Mouse (Mus musculus): ENCODE data around the gene Cox6b1. TPM values are rescaled to one million over a fixed set of nuclear protein-coding genes. Genes with fewer than 3 reads are reported as not detected.
A peak's percentile ranks its signal among the peaks of the same experiment; 100 is the strongest.

Cox6b1 gene
- total and polyA plus RNA-seq, 3 experiments = 1,860 to 4,696 (median 4,061) TPM

DNA sequence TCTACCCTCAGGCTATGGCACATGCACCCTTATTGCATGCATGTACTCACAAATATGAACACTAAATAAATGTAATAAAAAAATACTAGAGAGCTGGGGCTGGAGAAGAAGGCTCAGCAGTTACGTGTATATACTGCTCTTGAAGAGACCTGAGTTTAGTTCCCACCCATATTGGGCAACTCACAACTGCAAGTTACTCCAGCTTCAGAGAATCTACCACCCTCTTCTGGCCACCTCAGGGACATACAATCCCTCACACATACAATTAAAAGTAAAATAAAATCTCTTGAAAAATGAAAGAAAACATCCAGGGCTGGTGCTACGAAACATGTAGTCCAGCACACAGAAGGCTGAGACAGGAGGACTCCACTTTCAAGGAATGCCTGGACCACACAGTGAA is 11.5 kb downstream of the Cox6b1 start:
- peaks cover under 1% of the 10 kb centered on the region; the same call in 1 of the 2 replicates for H3K36me3 ChIP-seq (ENCODE audit: control insufficient read depth, insufficient read depth, low read length)
- intact Hi-C loops (cut with DNase I) = no loop called here
- WGBS = 72% methylated on average over 2 of the region's 2 CpGs

DNA sequence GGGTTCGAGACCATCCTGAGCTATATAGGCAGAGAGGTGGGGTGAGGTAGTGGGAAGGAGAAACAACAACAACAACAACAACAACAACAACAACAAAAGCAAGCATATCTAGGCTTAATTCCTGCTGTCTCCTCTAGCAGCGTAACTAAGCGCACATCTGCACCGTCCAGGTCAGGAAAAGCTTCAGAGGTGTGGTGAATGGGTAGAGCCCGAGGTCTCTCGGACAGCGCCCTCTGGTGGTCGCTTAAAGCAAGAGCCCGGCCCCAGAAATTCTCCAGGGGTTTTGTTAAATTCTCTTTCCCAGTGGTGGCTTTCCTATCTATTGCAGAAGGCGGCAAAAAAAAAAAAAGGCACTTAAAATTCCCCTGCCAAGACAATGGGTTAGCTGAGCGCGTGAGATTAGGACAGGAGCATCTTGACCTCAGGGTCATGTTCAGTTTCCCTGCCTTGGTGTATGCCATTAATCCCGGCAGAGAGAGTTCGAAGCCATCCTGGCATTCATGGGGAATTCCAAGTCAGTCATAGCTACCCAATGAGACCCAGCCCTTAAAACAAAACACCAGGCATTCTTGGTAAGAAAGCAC is 12.3 kb downstream of the Cox6b1 start:
- H3K36me3 ChIP-seq (ENCODE audit: control insufficient read depth, insufficient read depth, low read length) = no peaks in the 10 kb centered on the region
- intact Hi-C loops (cut with DNase I) = loop anchor here (1.0 kb wide), 1 partner anchor 24 kb away; no protein-coding TSS in a partner anchor

More for the DNA sequence above, 11.5 kb downstream of the Cox6b1 start:
- no peaks in the 10 kb centered on the region for H3K79me2 ChIP-seq (replicated peaks; ENCODE audit: control insufficient read depth, insufficient read depth, low read length)
- H3K4me1 ChIP-seq (ENCODE audit: control insufficient read depth, insufficient read depth, low read length) = no peaks in the 10 kb centered on the region
- TF ChIP-seq CTCF (IDR thresholded peaks at IDR 0.05) (peak; percentile 32; the same call in 1 of the 2 replicates), POLR2A (IDR thresholded peaks at IDR 0.05; ENCODE audit: insufficient read depth, low read depth, low read length) (no peak)
- H3K27me3 ChIP-seq (ENCODE audit: control insufficient read depth, insufficient read depth, low read length) = no peaks in the 10 kb centered on the region
- H3K4me3 ChIP-seq = no peak overlapping the region
- no peak overlapping the region for H3K9ac ChIP-seq (ENCODE audit: low read depth, low read length)
- H3K27ac ChIP-seq = no peak overlapping the region
- no peak for DNase-seq

DNA sequence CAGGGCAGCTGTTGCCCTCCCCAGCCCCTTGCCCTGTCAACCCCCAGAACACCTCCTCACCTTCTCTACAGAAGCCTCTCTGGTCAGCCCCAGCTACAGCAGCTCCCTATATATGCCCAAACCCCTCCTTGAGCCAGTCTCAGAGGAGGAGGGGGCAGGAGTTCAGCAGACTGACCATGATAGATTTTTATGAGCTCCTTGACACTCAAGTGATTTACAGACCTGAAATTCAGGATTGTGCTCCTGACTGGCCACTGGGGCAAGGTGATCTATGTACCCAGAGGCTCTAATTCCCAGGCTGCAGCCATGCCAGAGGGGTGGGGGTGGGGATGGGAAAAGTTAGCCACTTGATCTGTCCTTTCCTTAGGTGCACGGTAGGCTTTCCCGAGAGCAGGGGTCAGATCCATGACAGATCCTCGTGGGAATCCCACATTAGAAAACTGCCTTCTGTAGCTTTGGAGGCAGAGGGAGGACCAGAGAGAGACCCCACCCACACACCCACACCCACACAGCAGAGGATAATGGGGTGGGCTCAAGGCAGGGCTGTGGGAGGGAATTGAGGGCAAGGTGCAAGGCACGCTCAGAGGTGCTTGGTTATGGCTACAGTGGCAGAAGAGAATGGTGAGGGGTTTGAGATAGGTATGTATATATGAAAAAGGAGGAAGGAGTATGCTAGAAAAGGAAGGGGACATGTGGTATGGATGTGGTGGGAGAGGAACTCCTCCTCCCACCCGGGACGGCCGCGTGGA is 13.1 kb downstream of the Cox6b1 start, which contains the start of gene Upk1a:
Gene Upk1a (minus strand): TSS at position 194 of the 749 bp plus-strand sequence.
- intact Hi-C loops (cut with DNase I) = loop anchor here (1.0 kb wide), 1 partner anchor 24 kb away; no protein-coding TSS in a partner anchor
- WGBS = 77% methylated on average over 8 of the region's 8 CpGs

More for the DNA sequence above, 12.3 kb downstream of the Cox6b1 start:
- 15% methylated on average over 14 of the region's 14 CpGs for WGBS
- Histone ChIP-seq H3K27me3 (ENCODE audit: control insufficient read depth, insufficient read depth, low read length) (no peaks in the 10 kb centered on the region), H3K79me2 (replicated peaks; ENCODE audit: control insufficient read depth, insufficient read depth, low read length) (no peaks in the 10 kb centered on the region), H3K4me3 (no peak overlapping the region), H3K4me1 (ENCODE audit: control insufficient read depth, insufficient read depth, low read length) (no peaks in the 10 kb centered on the region), H3K9ac (ENCODE audit: low read depth, low read length) (no peak overlapping the region), H3K27ac (no peak overlapping the region)
- DNase-seq = peak; percentile 51 to 73
- TF ChIP-seq EP300 (IDR thresholded peaks at IDR 0.05; ENCODE audit: insufficient read depth, low read depth, low read length) (no peak), CTCF (IDR thresholded peaks at IDR 0.05) (peak; percentile 86), POLR2A (IDR thresholded peaks at IDR 0.05; ENCODE audit: insufficient read depth, low read depth, low read length) (no peak)

DNA sequence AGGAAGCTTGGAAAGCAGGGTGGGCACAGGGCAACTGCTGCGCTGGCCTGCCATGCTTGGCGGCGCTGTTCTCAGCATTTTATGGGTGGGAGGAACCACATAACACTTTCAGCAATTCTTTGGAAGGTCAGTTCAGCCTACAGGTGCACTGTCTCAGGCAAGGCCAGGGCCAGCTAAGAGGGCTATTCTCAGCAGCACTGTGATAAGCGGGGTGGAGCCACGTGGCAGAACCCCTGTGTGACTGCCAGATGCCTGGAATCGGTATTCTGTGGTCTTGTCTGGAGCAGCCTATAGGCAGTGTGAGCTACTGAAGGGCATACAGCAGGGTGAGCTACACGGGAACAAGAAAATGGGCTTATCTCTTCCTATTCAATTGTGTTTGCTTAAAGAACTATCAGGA is 15.9 kb downstream of the Cox6b1 start:
- Histone ChIP-seq H3K36me3 (ENCODE audit: control insufficient read depth, insufficient read depth, low read length) (no peaks in the 10 kb centered on the region), H3K27ac (peak overlapping the region; percentile 56), H3K4me3 (no peak overlapping the region), H3K79me2 (replicated peaks; ENCODE audit: control insufficient read depth, insufficient read depth, low read length) (no peaks in the 10 kb centered on the region), H3K4me1 (ENCODE audit: control insufficient read depth, insufficient read depth, low read length) (no peaks in the 10 kb centered on the region), H3K27me3 (ENCODE audit: control insufficient read depth, insufficient read depth, low read length) (no peaks in the 10 kb centered on the region), H3K9ac (ENCODE audit: low read depth, low read length) (no peak overlapping the region)
- WGBS = 42% methylated on average over 7 of the region's 7 CpGs
- intact Hi-C loops (cut with DNase I) = no loop called here
- TF ChIP-seq EP300 (IDR thresholded peaks at IDR 0.05; ENCODE audit: insufficient read depth, low read depth, low read length) (no peak), POLR2A (IDR thresholded peaks at IDR 0.05; ENCODE audit: insufficient read depth, low read depth, low read length) (no peak), CTCF (IDR thresholded peaks at IDR 0.05) (no peak)
- DNase-seq = peak; percentile 49 to 71

More for the DNA sequence above, 13.1 kb downstream of the Cox6b1 start, which contains the start of gene Upk1a:
- DNase-seq = no peak
- Histone ChIP-seq H3K4me1 (ENCODE audit: control insufficient read depth, insufficient read depth, low read length) (no peaks in the 10 kb centered on the region), H3K9ac (ENCODE audit: low read depth, low read length) (no peak within 1 kb of the TSS), H3K27me3 (ENCODE audit: control insufficient read depth, insufficient read depth, low read length) (no peaks in the 10 kb centered on the region), H3K79me2 (replicated peaks; ENCODE audit: control insufficient read depth, insufficient read depth, low read length) (no peaks in the 10 kb centered on the region), H3K4me3 (no peak within 1 kb of the TSS), H3K27ac (no peak within 1 kb of the TSS), H3K36me3 (ENCODE audit: control insufficient read depth, insufficient read depth, low read length) (no peaks in the 10 kb centered on the region)
- TF ChIP-seq POLR2A (IDR thresholded peaks at IDR 0.05; ENCODE audit: insufficient read depth, low read depth, low read length) (no peak), CTCF (IDR thresholded peaks at IDR 0.05) (no peak), EP300 (IDR thresholded peaks at IDR 0.05; ENCODE audit: insufficient read depth, low read depth, low read length) (no peak)

DNA sequence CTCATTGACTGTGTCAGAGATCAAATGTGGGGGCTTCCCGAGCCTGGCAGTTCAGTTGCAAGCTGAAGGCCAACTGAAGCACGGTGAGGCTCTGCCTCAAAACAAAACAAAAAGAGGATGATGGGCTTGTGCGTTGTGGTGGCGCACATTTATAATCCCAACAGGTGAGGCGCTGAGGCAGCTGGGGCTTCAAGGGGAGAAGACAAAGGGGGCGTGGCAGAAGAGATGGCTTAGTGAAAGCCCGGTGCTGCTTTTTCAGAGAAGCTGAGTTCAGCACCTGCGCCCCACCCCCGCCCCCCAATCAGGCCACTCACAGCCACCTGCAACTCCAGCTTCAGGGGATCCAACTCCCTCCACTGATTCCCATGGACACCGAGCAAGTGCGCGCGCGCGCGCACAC is 17.5 kb downstream of the Cox6b1 start:
- Histone ChIP-seq H3K4me1 (ENCODE audit: control insufficient read depth, insufficient read depth, low read length) (no peaks in the 10 kb centered on the region), H3K27me3 (ENCODE audit: control insufficient read depth, insufficient read depth, low read length) (no peaks in the 10 kb centered on the region), H3K79me2 (replicated peaks; ENCODE audit: control insufficient read depth, insufficient read depth, low read length) (no peaks in the 10 kb centered on the region), H3K9ac (ENCODE audit: low read depth, low read length) (no peak overlapping the region), H3K4me3 (no peak overlapping the region), H3K36me3 (ENCODE audit: control insufficient read depth, insufficient read depth, low read length) (no peaks in the 10 kb centered on the region), H3K27ac (no peak overlapping the region)
- DNase-seq = no peak
- no peak for TF ChIP-seq EP300 (IDR thresholded peaks at IDR 0.05; ENCODE audit: insufficient read depth, low read depth, low read length)
- TF ChIP-seq POLR2A (IDR thresholded peaks at IDR 0.05; ENCODE audit: insufficient read depth, low read depth, low read length) = no peak
- no peak for TF ChIP-seq CTCF (IDR thresholded peaks at IDR 0.05)
- intact Hi-C loops (cut with DNase I) = no loop called here
- WGBS = 61% methylated on average over 16 of the region's 16 CpGs
